11 mouse cellular contexts compared by ENCODE assay signal in the genomic region with DNA sequence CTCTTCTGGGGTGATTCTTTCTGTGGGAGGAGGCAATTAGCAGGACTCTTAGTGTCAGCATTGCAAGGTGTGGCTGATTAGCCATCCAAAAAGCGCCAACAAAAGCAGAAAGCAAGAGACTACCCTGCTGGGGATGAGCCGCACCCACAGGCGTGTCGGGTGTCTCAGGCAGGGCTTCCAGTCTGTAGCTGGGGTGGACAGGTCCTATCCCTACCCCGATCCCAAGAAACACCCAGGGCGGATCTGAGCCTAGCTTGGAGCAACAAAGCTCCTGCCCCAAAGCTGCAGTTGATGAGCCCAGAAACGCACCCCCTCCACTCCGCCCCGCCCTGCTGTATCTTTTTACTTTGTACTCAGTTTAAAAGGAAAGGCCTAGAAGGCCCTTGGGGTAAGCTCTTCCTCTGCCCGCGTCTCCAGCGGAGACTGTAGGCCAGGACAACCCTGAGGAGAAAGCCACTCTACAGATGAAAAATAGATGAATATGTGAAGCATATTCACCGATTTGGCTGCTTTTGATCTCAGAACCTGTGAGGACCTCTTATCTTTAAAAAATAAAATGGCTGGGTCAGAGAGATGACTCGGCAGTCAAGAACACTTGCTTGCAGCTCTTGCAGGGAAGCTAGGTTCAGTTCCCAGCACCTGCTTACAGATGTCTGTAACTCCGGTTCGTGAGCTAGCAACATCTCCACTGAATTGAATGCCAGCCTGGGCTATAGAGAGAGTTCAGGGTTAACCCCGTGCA. TPM values are rescaled to one million over a fixed set of nuclear protein-coding genes. Genes with fewer than 3 reads are reported as not detected.
DNase-seq lines count a peak whose midpoint lies in the region; ATAC-seq and TF ChIP-seq lines count a peak whose summit lies in the region.
"Had no signal": no experiment of that assay in that cellular context is flagged by ENCODE, and none has a peak within 500 bp of the region (broad histone marks: within the 10 kb centered on the region; RNA-seq: fewer than 3 reads in every experiment).

No protein-coding gene starts in this region.

- H3K4me1 ChIP-seq in intestine, embryonic 15.5 days (replicated peaks) = peaks cover 8% of the 10 kb centered on the region
- H3K4me1 ChIP-seq in intestine, postnatal 0 days (replicated peaks; ENCODE audit: control insufficient read depth, insufficient read depth, low read length) = no peaks in the 10 kb centered on the region
- peaks cover 20 to 32% of the 10 kb centered on the region in 2 experiments for H3K4me1 ChIP-seq in ES-E14 (ENCODE audit: control insufficient read depth in 2 of 2, insufficient read depth in 2 of 2, low read length in 2 of 2, poor library complexity in 1 of 2)
- peaks cover 26% of the 10 kb centered on the region for H3K4me1 ChIP-seq in heart, embryonic 11.5 days (ENCODE audit: control insufficient read depth, insufficient read depth, low read length)

- no peak overlapping the region for H3K9ac ChIP-seq in intestine, embryonic 15.5 days
- H3K9ac ChIP-seq in intestine, postnatal 0 days (ENCODE audit: low read depth, low read length) = no peak overlapping the region
- H3K9ac ChIP-seq in ES-E14 (ENCODE audit: insufficient read depth, low read depth, low read length, poor library complexity, severe bottlenecking) = no peak overlapping the region; the same call in 1 of the 2 replicates
- no peak overlapping the region for H3K9ac ChIP-seq in heart, embryonic 11.5 days (ENCODE audit: low read depth, low read length)

- H3K27ac ChIP-seq in intestine, embryonic 15.5 days = no peak overlapping the region; the same call in 1 of the 2 replicates
- H3K27ac ChIP-seq in intestine, postnatal 0 days (ENCODE audit: low read depth, low read length) = no peak overlapping the region
- H3K27ac ChIP-seq in ES-E14 (ENCODE audit: insufficient read depth, low read depth, low read length, poor library complexity, severe bottlenecking) = peak overlapping the region; percentile 92
- H3K27ac ChIP-seq in heart, embryonic 11.5 days (ENCODE audit: low read depth, low read length) = no peak overlapping the region
- no peak overlapping the region for H3K27ac ChIP-seq in left cerebral cortex, adult 2 months

- TF ChIP-seq CTCF in intestine, postnatal 0 days (IDR thresholded peaks at IDR 0.05; ENCODE audit: low read depth) = no peak
- TF ChIP-seq CTCF in left cerebral cortex, adult 2 months (IDR thresholded peaks at IDR 0.05) = no peak

- no peaks in the 10 kb centered on the region for H3K9me3 ChIP-seq in intestine, embryonic 15.5 days
- H3K9me3 ChIP-seq in intestine, postnatal 0 days (ENCODE audit: control insufficient read depth) = no peaks in the 10 kb centered on the region
- no peaks in the 10 kb centered on the region for H3K9me3 ChIP-seq in ES-E14 (ENCODE audit: control insufficient read depth, insufficient read depth, low read depth, low read length)
- H3K9me3 ChIP-seq in heart, embryonic 11.5 days (replicated peaks; ENCODE audit: control insufficient read depth, low read length) = no peaks in the 10 kb centered on the region

- H3K36me3 ChIP-seq in intestine, embryonic 15.5 days = no peaks in the 10 kb centered on the region
- H3K36me3 ChIP-seq in intestine, postnatal 0 days (ENCODE audit: control insufficient read depth, insufficient read depth) = no peaks in the 10 kb centered on the region
- H3K36me3 ChIP-seq in ES-E14 (ENCODE audit: control insufficient read depth, insufficient read depth, low read length, poor library complexity, severe bottlenecking) = no peaks in the 10 kb centered on the region
- H3K36me3 ChIP-seq in heart, embryonic 11.5 days (ENCODE audit: control insufficient read depth, insufficient read depth, low read length) = no peaks in the 10 kb centered on the region

- H3K27me3 ChIP-seq in intestine, embryonic 15.5 days (replicated peaks) = no peaks in the 10 kb centered on the region
- H3K27me3 ChIP-seq in intestine, postnatal 0 days (replicated peaks; ENCODE audit: control insufficient read depth, insufficient read depth, low read length) = no peaks in the 10 kb centered on the region
- H3K27me3 ChIP-seq in heart, embryonic 11.5 days (ENCODE audit: control insufficient read depth, insufficient read depth, low read length) = no peaks in the 10 kb centered on the region
- H3K27me3 ChIP-seq: CH12.LX had no signal

- DNase-seq in ES-E14 (ENCODE audit: low read depth, low spot score) = peak; percentile 74
- DNase-seq in left cerebral cortex, adult 18-20 months (ENCODE audit: low spot score in 2 of 2) = no peak
- DNase-seq in adrenal gland, postnatal 14 days = no peak
- no peak for DNase-seq in left cerebral cortex, adult 2 months (ENCODE audit: extremely low spot score in 1 of 2, low spot score in 2 of 2)
- DNase-seq: cerebellum, adult 8-10 months; lung, postnatal 4 days had no signal

- peak; percentile 50; the same call in 1 of the 2 replicates for ATAC-seq in intestine, embryonic 15.5 days
- no peak for ATAC-seq in intestine, postnatal 0 days
- ATAC-seq in heart, embryonic 11.5 days (replicated peaks; ENCODE audit: insufficient number of reproducible peaks, low FRiP score, low TSS enrichment) = 0 out of 2 replicates have a peak, but pooled peaks have one; percentile 66
- ATAC-seq in megakaryocyte progenitor cell, adult 5-6 weeks (replicated peaks; ENCODE audit: poor library complexity) = peak; percentile 25; the same call in 1 of the 2 replicates

- 74% methylated on average over 17 of the region's 17 CpGs for WGBS in intestine, embryonic 15.5 days
- 68% methylated on average over 17 of the region's 17 CpGs for WGBS in intestine, postnatal 0 days
- WGBS in heart, embryonic 11.5 days (ENCODE audit: insufficient replicate concordance) = 67% methylated on average over 17 of the region's 17 CpGs

- intact Hi-C loops in left cerebral cortex, adult 2 months (cut with DNase I) = no loop called here

- no peak overlapping the region for H3K4me2 ChIP-seq in intestine, embryonic 15.5 days (replicated peaks)
- no peak overlapping the region for H3K4me2 ChIP-seq in intestine, postnatal 0 days (replicated peaks; ENCODE audit: low read depth)
- H3K4me2 ChIP-seq in heart, embryonic 11.5 days = peak overlapping the region; percentile 12; the same call in 1 of the 2 replicates

- H3K4me3 ChIP-seq in intestine, embryonic 15.5 days (replicated peaks) = no peak overlapping the region
- H3K4me3 ChIP-seq in intestine, postnatal 0 days (ENCODE audit: low read depth, low read length) = no peak overlapping the region
- H3K4me3 ChIP-seq in ES-E14 (ENCODE audit: insufficient read depth in 1 of 2, low read depth in 1 of 2, low read length in 2 of 2, poor library complexity in 1 of 2, severe bottlenecking in 1 of 2) = peak overlapping the region; percentile 20 to 22
- no peak overlapping the region for H3K4me3 ChIP-seq in heart, embryonic 11.5 days (ENCODE audit: low read depth, low read length)
- H3K4me3 ChIP-seq in left cerebral cortex, adult 2 months = no peak overlapping the region

- in situ Hi-C loops in ES-E14 (cut with MboI; ENCODE audit: low sequenced_read_pairs in 2 of 2, unreplicated experiment in 2 of 2) = no loop called here

TF ChIP-seq in ES-E14, 5 proteins besides CTCF, POLR2A, EP300 and RAD21:
- TF ChIP-seq MAFK (IDR thresholded peaks at IDR 0.05; ENCODE audit: insufficient read depth, low read depth, low read length) (peak; percentile 65; the same call in 1 of the 2 replicates), CHD2 (IDR thresholded peaks at IDR 0.05; ENCODE audit: low read depth, low read length) (no peak)
TF ChIP-seq in ES-E14: peak in this region for 1.

RNA-seq across cellular contexts. Expression of a gene that starts 21.2 kb away (rescaled TPM):
- polyA plus RNA-seq in intestine, embryonic 15.5 days (2015; fragmentation: Nextera tagmentation; extraction: Ambion mirVana) = 13.3 and 14.2 TPM in 2 replicates
- polyA plus RNA-seq in intestine, postnatal 0 days (2015; fragmentation: Nextera tagmentation; extraction: Ambion mirVana) = 4.4 and 4.8 TPM in 2 replicates
- 37.3 and 42.9 TPM in 2 replicates for total RNA-seq in ES-E14 (2012; rRNA removed)
- 9.7 and 10.9 TPM in 2 replicates for polyA plus RNA-seq in heart, embryonic 11.5 days (2014; fragmentation: Nextera tagmentation; extraction: Ambion mirVana)
- 26.3 and 33.4 TPM in 2 replicates for total RNA-seq in megakaryocyte progenitor cell, adult 5-6 weeks (2015)
- total RNA-seq in megakaryocyte progenitor cell, adult 5-6 weeks (2017) = 10.0 and 20.8 TPM in 2 replicates
- 10 to 100 TPM; 48.5 to 51.7 TPM for total RNA-seq in left cerebral cortex, adult 18-20 months (2021)
- 25.8 and 34.1 TPM in 2 replicates for total RNA-seq in adrenal gland, postnatal 14 days (2021)
- total RNA-seq in left cerebral cortex, adult 2 months (2021) = 10 to 100 TPM; 54.5 to 55.2 TPM

RNA-seq across cellular contexts. Expression of a gene that starts 29.9 kb away (rescaled TPM):
- 158 and 168 TPM in 2 replicates for polyA plus RNA-seq in intestine, embryonic 15.5 days (2015; fragmentation: Nextera tagmentation; extraction: Ambion mirVana)
- 89.4 and 95.2 TPM in 2 replicates for polyA plus RNA-seq in intestine, postnatal 0 days (2015; fragmentation: Nextera tagmentation; extraction: Ambion mirVana)
- 72.7 and 140 TPM in 2 replicates for total RNA-seq in ES-E14 (2012; rRNA removed)
- 178 and 179 TPM in 2 replicates for polyA plus RNA-seq in heart, embryonic 11.5 days (2014; fragmentation: Nextera tagmentation; extraction: Ambion mirVana)
- 84.3 and 95.9 TPM in 2 replicates for total RNA-seq in megakaryocyte progenitor cell, adult 5-6 weeks (2015)
- total RNA-seq in megakaryocyte progenitor cell, adult 5-6 weeks (2017) = 133 and 162 TPM in 2 replicates
- total RNA-seq in left cerebral cortex, adult 18-20 months (2021) = 10 to 100 TPM; 74.1 to 75.1 TPM
- total RNA-seq in adrenal gland, postnatal 14 days (2021) = 87.1 and 95.0 TPM in 2 replicates
- total RNA-seq in left cerebral cortex, adult 2 months (2021) = 10 to 100 TPM; 67.1 to 72.9 TPM

Comparison
In these comparisons a context has a peak if more than half of its experiments do, and no peak if none do; other contexts are left out.
1. H3K4me3 ChIP-seq: peak in ES-E14 (2 of 2); none in intestine, embryonic 15.5 days (single experiment), intestine, postnatal 0 days (single experiment), heart, embryonic 11.5 days (single experiment) and left cerebral cortex, adult 2 months (single experiment).